Mouse (Mus musculus) thymus, adult 2 months (tissue): ENCODE measurements around the gene Son. TPM values are rescaled to one million over a fixed set of nuclear protein-coding genes. Genes with fewer than 3 reads are reported as not detected.

Experiments used
- DNase-seq: peaks from one replicate; pipeline ENCODE4 v3.0.0; 2021
- H3K27ac ChIP-seq: fragments of 200-500 bp; 2 replicates; pipeline ENCODE4 v1.5.1; 2012; ENCODE audit warnings: low read length, control low read depth; ENCODE audit not compliant: control insufficient read depth, insufficient read depth
- H3K27me3 ChIP-seq: fragments of 200-500 bp; 2 replicates; pipeline ENCODE4 v1.6.1; 2012; ENCODE audit warnings: mild to moderate bottlenecking, low read length, moderate library complexity, mixed read lengths; ENCODE audit not compliant: control insufficient read depth, insufficient read depth
- H3K36me3 ChIP-seq: fragments of 200-500 bp; 2 replicates; pipeline ENCODE4 v1.6.1; 2012; ENCODE audit warnings: mild to moderate bottlenecking, low read length, moderate library complexity; ENCODE audit not compliant: control insufficient read depth, insufficient read depth
- H3K4me1 ChIP-seq: fragments of 200-500 bp; replicated peaks from 2 replicates; pipeline ENCODE4 v1.6.1; 2012; ENCODE audit warnings: low read length; ENCODE audit not compliant: control insufficient read depth, insufficient read depth
- H3K4me3 ChIP-seq: fragments of 200-500 bp; 2 replicates; pipeline ENCODE4 v1.5.1; 2012; ENCODE audit warnings: mild to moderate bottlenecking, low read length, control low read depth, moderate library complexity; ENCODE audit not compliant: control insufficient read depth, insufficient read depth
- CTCF ChIP-seq: fragments of 200-500 bp; IDR thresholded peaks from 2 replicates; pipeline ENCODE4 v1.5.1; 2012; ENCODE audit warnings: mild to moderate bottlenecking, control low read depth, low read length, moderate library complexity, borderline replicate concordance; ENCODE audit not compliant: control insufficient read depth, poor library complexity, insufficient read depth; ENCODE audit errors: extremely low read depth
- POLR2A ChIP-seq: fragments of 200-500 bp; IDR thresholded peaks from 2 replicates; pipeline ENCODE4 v1.6.1; 2012; ENCODE audit warnings: mild to moderate bottlenecking, low read length, control low read depth, moderate library complexity; ENCODE audit not compliant: control insufficient read depth, poor library complexity, insufficient read depth; ENCODE audit errors: extremely low read depth
- WGBS: fragments of 180-500 bp; shearing (Covaris S2); methylation state at CpG from one replicate; pipeline ENCODE4 v1.1.7; 2018; 5-methylcytosine and 5-hydroxymethylcytosine counted together
- polyA plus RNA-seq: library from polyadenylated mRNA; depleted of rRNA; stranded (reverse); fragments of >200 nt; gene quantifications from 2 replicates; pipeline ENCODE4 v1.2.3, GENCODE M21; 2012; rRNA removed

The Son gene
- polyA plus RNA-seq: 258 and 261 TPM in 2 replicates

DNA sequence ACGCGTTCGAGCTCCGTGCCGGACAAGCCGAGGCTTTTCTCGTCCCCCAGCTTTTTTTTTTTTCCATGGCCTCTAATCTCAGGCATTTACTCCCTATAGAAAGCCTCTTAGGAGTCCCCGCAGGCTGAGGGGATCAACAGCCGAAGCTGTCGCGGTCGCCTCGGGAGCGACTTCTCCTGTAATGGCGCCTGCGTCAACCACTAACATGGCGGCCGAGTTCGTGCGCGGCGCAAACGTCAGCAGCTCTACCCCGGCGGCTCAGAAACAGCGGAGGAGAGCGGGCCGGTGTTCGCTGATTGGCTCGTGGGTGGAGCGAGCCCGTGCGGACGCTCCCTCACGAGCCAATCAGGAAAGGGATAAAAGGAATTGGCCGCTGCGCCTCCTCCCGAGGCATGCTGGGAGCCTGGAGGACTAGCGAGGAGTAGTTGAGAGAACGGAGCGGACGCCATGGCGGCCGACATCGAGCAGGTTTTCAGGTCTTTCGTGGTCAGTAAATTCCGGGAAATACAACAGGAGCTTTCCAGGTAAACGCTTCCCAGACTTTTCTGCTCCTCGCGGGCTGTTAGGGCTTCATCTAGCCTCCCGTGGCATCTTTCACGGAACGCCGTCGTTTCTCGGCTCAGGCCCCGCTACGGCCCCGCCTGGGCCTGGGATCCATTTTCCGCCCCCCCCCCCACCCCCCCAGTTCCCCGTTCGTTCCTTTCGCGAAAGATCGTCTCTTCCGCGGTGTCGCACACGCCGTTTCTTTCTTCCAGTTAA lies at the start of gene Son:
TSS of gene Son (plus strand) at position 46 of the 759 bp plus-strand sequence.
- Histone ChIP-seq H3K4me1 (peaks cover 2% of the 10 kb centered on the region), H3K36me3 (peaks cover 13% of the 10 kb centered on the region), H3K4me3 (peak within 1 kb of the TSS; percentile 72), H3K27ac (peak within 1 kb of the TSS; percentile 87), H3K27me3 (no peaks in the 10 kb centered on the region)
- peak; percentile 96 for TF ChIP-seq POLR2A
- TF ChIP-seq CTCF: 0 out of 2 replicates have a peak, but pooled peaks have one; percentile 37
- DNase-seq: peak; percentile 95
- under 1% methylated on average over 69 of the region's 70 CpGs for WGBS

DNA sequence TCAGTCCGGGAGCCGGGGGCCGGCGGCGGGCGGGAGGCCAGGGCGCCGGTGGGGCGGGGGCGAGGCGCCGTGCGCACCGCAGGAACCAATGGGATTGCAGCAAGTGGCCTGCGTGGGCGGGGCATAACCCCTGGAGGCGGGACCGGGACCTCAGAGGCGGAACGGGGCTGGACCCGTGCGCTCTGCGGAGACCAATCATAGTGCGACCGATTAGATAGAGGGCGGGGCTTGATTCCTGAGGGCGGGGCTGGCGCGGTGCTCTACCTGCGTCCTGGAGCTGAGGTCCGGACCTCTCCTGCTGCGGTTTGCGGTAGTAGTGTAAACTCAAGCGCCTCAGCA lies 49.7 kb upstream of the Son start, which contains the start of gene Tmem50b:
TSS of gene Tmem50b (minus strand) at position 129 of the 339 bp plus-strand sequence.
- TF ChIP-seq CTCF (peak; percentile 47; the same call in 1 of the 2 replicates), POLR2A (0 out of 2 replicates have a peak, but pooled peaks have one; percentile 33)
- Histone ChIP-seq H3K4me3 (peak within 1 kb of the TSS; percentile 68), H3K27ac (no peak within 1 kb of the TSS), H3K27me3 (no peaks in the 10 kb centered on the region), H3K36me3 (no peaks in the 10 kb centered on the region), H3K4me1 (peaks cover 33% of the 10 kb centered on the region)
- peak; percentile 99 for DNase-seq
- WGBS: under 1% methylated on average over 34 of the region's 34 CpGs

DNA sequence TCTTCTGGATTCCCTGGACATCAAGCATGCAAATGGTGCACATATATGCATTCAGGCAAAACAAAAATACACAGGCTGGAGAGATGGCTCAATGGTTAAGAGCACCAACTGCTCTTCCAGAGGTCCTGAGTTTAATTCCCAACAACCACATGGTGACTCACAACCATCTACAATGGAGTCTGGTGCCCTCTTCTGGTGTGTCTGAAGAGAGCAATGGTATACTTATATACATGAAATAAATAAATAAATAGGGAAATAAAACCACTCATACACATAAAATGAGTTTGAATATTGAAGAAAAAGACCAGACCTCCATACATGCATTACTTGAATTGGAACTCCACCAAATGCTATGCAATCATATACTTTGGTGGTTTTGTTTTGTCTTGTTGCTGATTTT lies 48.1 kb upstream of the Son start:
- no peak for DNase-seq
- Histone ChIP-seq H3K27ac (no peak overlapping the region), H3K4me1 (peaks cover 17% of the 10 kb centered on the region), H3K4me3 (no peak overlapping the region), H3K36me3 (no peaks in the 10 kb centered on the region), H3K27me3 (no peaks in the 10 kb centered on the region)
- TF ChIP-seq CTCF (no peak), POLR2A (no peak)

DNA sequence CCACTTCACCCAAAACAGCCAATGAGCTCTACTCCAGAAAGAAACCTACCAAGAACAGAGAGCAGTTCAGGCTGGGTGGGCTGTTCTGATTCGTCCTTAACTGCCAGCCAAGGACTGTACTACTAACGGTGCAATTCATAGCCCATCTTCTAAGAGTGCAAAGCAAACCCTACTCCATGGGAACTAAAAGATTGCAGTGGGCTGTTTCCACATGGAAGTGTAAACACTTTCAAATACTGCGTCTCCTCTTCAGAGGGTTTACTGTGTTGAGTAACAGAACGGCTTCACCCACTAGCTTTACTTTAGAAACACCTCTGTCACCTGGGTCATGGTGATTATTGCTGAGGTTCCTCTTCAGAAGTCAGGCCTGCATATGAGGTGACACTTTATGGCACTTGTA lies 46.2 kb upstream of the Son start:
- no peak overlapping the region for H3K27ac ChIP-seq
- DNase-seq: no peak
- WGBS: 91% methylated on average over 4 of the region's 4 CpGs
- peaks cover 7% of the 10 kb centered on the region; the same call in 1 of the 2 replicates for H3K4me1 ChIP-seq
- no peak overlapping the region for H3K4me3 ChIP-seq
- no peaks in the 10 kb centered on the region for H3K27me3 ChIP-seq
- TF ChIP-seq CTCF (no peak), POLR2A (no peak)
- H3K36me3 ChIP-seq: no peaks in the 10 kb centered on the region

DNA sequence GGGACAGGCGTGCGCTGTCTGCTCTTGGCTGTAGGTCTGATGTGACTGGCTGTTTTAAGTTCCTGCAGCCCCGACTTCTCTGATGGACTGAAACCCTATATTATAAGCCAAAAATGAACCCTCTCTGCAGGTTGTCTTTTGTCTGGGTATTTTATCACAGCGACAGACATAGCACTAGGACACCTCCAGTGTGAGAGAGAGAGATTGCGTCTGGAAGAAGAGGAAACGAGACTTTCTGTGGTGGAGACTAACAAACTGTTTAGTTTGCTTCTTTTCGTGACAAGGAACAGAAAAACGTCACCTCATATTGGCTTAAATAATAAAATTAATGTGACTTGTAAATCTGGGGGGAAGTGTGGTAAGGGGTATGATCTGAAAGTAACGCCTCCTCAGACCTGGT lies 45.6 kb upstream of the Son start:
- no peaks in the 10 kb centered on the region for H3K27me3 ChIP-seq
- H3K4me3 ChIP-seq: no peak overlapping the region
- no peaks in the 10 kb centered on the region for H3K36me3 ChIP-seq
- 58% methylated on average over 9 of the region's 9 CpGs for WGBS
- TF ChIP-seq POLR2A (no peak), CTCF (no peak)
- H3K4me1 ChIP-seq: peaks cover 6% of the 10 kb centered on the region; the same call in 1 of the 2 replicates
- no peak overlapping the region for H3K27ac ChIP-seq
- no peak for DNase-seq

DNA sequence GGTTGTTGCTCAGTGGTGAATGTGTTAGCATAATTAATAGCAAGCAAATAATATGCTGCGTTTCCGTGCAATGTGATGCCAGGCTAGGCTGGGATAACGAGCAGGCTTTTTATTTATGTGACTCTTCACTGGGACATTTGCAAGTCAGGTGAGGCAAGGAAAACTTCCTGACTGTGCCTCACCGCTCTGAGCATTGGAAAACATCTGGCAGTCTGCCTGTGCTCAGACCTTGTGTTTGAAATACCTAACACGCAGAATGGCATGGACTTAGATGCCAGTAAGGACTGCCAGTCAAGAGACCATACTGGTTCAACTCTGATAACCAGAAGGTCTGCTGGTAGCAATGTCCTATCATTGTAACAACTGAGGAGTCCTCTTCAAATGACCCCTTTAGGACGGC lies 42.1 kb upstream of the Son start:
- Histone ChIP-seq H3K27me3 (no peaks in the 10 kb centered on the region), H3K36me3 (no peaks in the 10 kb centered on the region), H3K27ac (no peak overlapping the region), H3K4me3 (no peak overlapping the region), H3K4me1 (0 out of 2 replicates have a peak, but pooled peaks cover 2% of the 10 kb centered on the region)
- DNase-seq: no peak
- WGBS: 95% methylated on average over 6 of the region's 6 CpGs
- TF ChIP-seq CTCF (no peak), POLR2A (no peak)
